Mouse (Mus musculus) neural tube, embryonic 11.5 days (tissue): ENCODE data around the gene Cd63. TPM values are rescaled to one million over a fixed set of nuclear protein-coding genes. Genes with fewer than 3 reads are reported as not detected.

Experiments
- ATAC-seq: fragments of 200-750 bp; cut with Nextera tagmentation; 2 replicates; pipeline ENCODE4 v1.8.0; 2017; ENCODE audit warnings: moderate number of reproducible peaks, mild to moderate bottlenecking, moderate TSS enrichment, moderate library complexity; ENCODE audit not compliant: insufficient read depth, low FRiP score, low TSS enrichment
- DNase-seq: peaks from one replicate; pipeline ENCODE4 v3.0.0-alpha.2; 2015; ENCODE audit warnings: low spot score
- H3K27ac ChIP-seq: fragments of 300-500 bp; sonication (generic); 2 replicates; pipeline ENCODE4 v1.5.1; 2014; ENCODE audit warnings: low read depth, mild to moderate bottlenecking, low read length
- H3K27me3 ChIP-seq: fragments of 300-500 bp; sonication (generic); 2 replicates; pipeline ENCODE4 v1.6.1; 2014; ENCODE audit warnings: mild to moderate bottlenecking, low read length, mixed read lengths; ENCODE audit not compliant: control insufficient read depth, insufficient read depth
- H3K36me3 ChIP-seq: fragments of 300-500 bp; sonication (generic); 2 replicates; pipeline ENCODE4 v1.6.1; 2014; ENCODE audit warnings: mild to moderate bottlenecking, low read length, moderate library complexity, mixed read lengths; ENCODE audit not compliant: control insufficient read depth, insufficient read depth
- H3K4me1 ChIP-seq: fragments of 300-500 bp; sonication (generic); 2 replicates; pipeline ENCODE4 v1.6.1; 2014; ENCODE audit warnings: low read length, mixed read lengths; ENCODE audit not compliant: control insufficient read depth, insufficient read depth
- H3K4me2 ChIP-seq: fragments of 300-500 bp; sonication (generic); 2 replicates; pipeline ENCODE4 v1.6.1; 2014; ENCODE audit warnings: low read depth, mild to moderate bottlenecking, moderate library complexity
- H3K4me3 ChIP-seq: fragments of 300-500 bp; sonication (generic); 2 replicates; pipeline ENCODE4 v1.5.1; 2014; ENCODE audit warnings: low read depth, low read length
- H3K9ac ChIP-seq: fragments of 300-500 bp; sonication (generic); 2 replicates; pipeline ENCODE4 v1.6.1; 2014; ENCODE audit warnings: mild to moderate bottlenecking, low read length
- H3K9me3 ChIP-seq: fragments of 300-500 bp; sonication (generic); 2 replicates; pipeline ENCODE4 v1.6.1; 2016; ENCODE audit warnings: low read length; ENCODE audit not compliant: control insufficient read depth
- WGBS: fragments of 180-500 bp; shearing (Covaris S2); extraction: QIAGEN DNeasy Blood & Tissue Kit; methylation state at CpG from one replicate; pipeline ENCODE4 v1.1.7; 2014; 5-methylcytosine and 5-hydroxymethylcytosine counted together
- polyA plus RNA-seq: library from polyadenylated mRNA; unstranded; fragments of >200 nt; fragmentation: Nextera tagmentation; extraction: Ambion mirVana; gene quantifications from 2 replicates; pipeline ENCODE4 v1.2.1, GENCODE M21; 2014

Gene Cd63
- polyA plus RNA-seq: 192 and 208 TPM in 2 replicates

DNA sequence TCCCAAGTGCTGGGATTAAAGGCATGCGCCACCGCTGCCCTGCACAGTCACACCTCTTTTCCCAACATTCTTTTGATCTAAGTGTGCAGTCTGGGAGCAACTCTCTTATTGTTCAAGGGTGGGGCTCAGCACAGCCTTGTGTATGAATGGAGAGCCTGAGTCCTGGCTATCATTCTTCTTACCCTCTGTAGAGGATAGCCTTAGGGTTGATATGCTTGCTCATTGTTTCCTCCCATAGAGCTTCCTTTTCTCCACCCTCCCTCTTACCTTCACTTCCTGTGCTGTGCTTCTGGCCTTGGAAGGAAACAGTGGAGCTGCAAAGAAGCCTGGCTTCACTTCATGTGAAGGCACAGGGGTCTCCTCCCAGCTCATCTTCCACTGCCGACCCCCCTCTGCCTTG, at the start of gene Cd63:
Cd63 (plus strand) TSS at position 292 of the 400 bp plus-strand sequence.
- no peak within 1 kb of the TSS for H3K9ac ChIP-seq
- peaks cover 2% of the 10 kb centered on the region; the same call in 1 of the 2 replicates for H3K4me1 ChIP-seq
- H3K4me3 ChIP-seq: no peak within 1 kb of the TSS
- 90% methylated on average over 3 of the region's 3 CpGs for WGBS
- no peaks in the 10 kb centered on the region for H3K9me3 ChIP-seq
- no peak for DNase-seq
- ATAC-seq: no peak
- H3K36me3 ChIP-seq: no peaks in the 10 kb centered on the region
- H3K27me3 ChIP-seq: peaks cover 7% of the 10 kb centered on the region
- H3K4me2 ChIP-seq: no peak within 1 kb of the TSS
- no peak within 1 kb of the TSS for H3K27ac ChIP-seq

DNA sequence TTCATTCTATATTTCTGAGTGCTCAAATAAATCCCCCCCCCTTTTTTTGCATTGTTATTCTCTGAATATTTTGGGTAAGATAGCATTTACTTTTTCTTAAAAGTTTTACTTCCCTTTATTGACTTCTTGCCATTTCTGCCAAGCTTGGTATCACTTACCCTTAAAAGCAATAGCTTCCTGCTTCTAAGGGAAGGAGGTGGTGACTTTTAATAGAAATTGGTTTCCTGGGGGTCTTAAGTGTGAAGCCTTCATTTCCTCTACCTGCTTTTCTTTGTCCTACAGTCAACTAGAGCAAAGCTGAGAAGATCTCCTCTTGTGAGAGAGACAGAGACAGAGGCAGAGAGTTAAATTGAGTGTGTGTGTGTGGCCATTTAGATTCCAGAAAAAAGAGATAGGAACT, 39.6 kb upstream of the Cd63 start:
- DNase-seq (no peak), ATAC-seq (no peak)
- Histone ChIP-seq H3K9ac (no peak overlapping the region), H3K4me2 (no peak overlapping the region), H3K4me3 (no peak overlapping the region), H3K9me3 (no peaks in the 10 kb centered on the region), H3K4me1 (no peaks in the 10 kb centered on the region), H3K36me3 (no peaks in the 10 kb centered on the region), H3K27ac (no peak overlapping the region), H3K27me3 (no peaks in the 10 kb centered on the region)

DNA sequence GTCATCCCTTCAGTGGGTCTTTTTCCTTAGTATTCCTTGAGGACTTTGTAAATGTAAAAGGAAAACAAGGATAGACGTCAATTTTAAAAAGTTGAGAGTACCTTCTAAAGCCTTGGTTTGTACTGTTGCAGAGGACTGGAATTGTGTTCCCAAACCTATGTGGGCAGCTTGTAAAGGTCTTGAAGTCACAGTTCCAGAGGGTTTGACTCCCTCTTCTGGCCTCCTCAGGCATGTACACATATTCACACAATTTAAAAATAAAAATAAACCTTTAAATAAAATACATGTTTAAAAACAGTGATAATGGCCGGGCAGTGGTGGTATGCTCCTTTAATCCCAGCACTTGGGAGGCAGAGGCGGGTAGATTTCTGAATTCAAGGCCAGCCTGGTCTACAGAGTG, 34.7 kb upstream of the Cd63 start:
- Histone ChIP-seq H3K36me3 (no peaks in the 10 kb centered on the region), H3K27me3 (no peaks in the 10 kb centered on the region)

DNA sequence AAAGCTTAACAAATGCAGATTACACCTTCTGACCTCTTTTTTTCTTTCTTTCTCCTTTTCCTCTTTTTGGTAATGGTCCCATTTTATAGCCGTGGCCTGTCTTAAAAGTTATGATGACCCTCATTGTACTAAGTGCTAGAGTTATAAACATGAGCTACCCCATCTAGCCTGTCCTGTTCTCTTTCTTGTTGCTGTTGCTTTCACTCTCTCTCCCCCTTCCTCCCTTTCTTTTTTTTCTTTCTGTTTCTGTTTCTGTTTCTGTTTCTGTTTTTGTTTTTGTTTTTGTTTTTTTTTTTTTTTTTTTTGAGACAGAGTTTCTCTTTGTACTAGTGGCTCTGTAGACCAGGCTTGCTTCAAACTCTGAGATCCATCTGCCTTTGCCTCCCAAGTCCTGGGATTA, 34.3 kb upstream of the Cd63 start:
- no peak for DNase-seq
- H3K36me3 ChIP-seq: no peaks in the 10 kb centered on the region
- 79% methylated on average over 1 of the region's 1 CpGs for WGBS
- no peak for ATAC-seq
- H3K27me3 ChIP-seq: no peaks in the 10 kb centered on the region
- no peaks in the 10 kb centered on the region for H3K4me1 ChIP-seq
- no peak overlapping the region for H3K4me3 ChIP-seq
- H3K9me3 ChIP-seq: no peaks in the 10 kb centered on the region
- H3K27ac ChIP-seq: no peak overlapping the region
- H3K9ac ChIP-seq: no peak overlapping the region
- H3K4me2 ChIP-seq: no peak overlapping the region

More for the DNA sequence above, 34.7 kb upstream of the Cd63 start:
- Histone ChIP-seq H3K27ac (no peak overlapping the region), H3K9ac (no peak overlapping the region), H3K4me1 (no peaks in the 10 kb centered on the region), H3K4me3 (no peak overlapping the region), H3K4me2 (no peak overlapping the region), H3K9me3 (no peaks in the 10 kb centered on the region)
- WGBS: 88% methylated on average over 3 of the region's 3 CpGs
- ATAC-seq (no peak), DNase-seq (no peak)

DNA sequence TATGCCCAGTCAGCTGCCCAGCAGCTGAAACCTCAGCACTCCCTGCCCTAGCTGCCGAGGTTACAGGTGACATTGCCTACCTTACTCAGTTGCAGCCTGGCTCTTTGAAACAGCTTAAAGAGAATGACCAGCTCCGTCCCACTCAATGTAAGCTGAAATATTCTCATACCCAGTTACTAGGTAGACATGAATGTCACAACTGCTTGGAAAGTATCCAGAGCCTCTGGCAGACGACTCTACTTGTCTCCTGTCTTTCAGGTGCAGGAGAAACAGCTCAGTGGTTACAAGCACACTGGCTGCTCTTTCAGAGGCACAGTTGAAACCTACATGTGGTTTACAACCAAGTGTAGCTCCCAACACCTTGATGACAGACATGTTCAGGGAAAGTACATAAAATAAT, 30.4 kb upstream of the Cd63 start:
- Histone ChIP-seq H3K4me1 (no peaks in the 10 kb centered on the region), H3K4me3 (no peak overlapping the region), H3K27ac (no peak overlapping the region), H3K27me3 (no peaks in the 10 kb centered on the region), H3K9ac (no peak overlapping the region), H3K4me2 (no peak overlapping the region), H3K36me3 (0 out of 2 replicates have a peak, but pooled peaks cover 7% of the 10 kb centered on the region), H3K9me3 (no peaks in the 10 kb centered on the region)
- ATAC-seq (no peak), DNase-seq (no peak)
- whole genome bisulfite sequencing: 87% methylated on average over 3 of the region's 3 CpGs

DNA sequence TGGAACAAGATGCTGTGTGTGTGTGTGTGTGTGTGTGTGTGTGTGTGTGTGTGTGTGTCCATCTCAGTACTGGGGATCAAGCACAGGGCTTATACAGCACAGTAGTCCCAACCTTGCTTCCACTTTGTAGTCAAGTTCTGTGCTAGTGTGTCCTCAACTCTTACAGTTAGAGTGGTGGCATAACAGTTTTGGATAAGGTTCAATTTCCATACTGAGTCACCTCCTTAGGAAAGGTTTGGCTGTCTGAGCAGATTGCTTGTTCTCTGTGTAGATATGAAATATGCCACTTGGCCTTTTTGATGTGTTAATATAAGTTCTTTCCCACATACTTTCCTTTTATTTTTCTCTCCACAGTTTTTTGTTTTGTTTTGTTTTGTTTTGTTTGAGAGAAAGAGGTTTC, 22.5 kb upstream of the Cd63 start:
- Histone ChIP-seq H3K9ac (no peak overlapping the region), H3K4me3 (no peak overlapping the region), H3K9me3 (no peaks in the 10 kb centered on the region), H3K27ac (no peak overlapping the region), H3K27me3 (no peaks in the 10 kb centered on the region), H3K4me2 (no peak overlapping the region), H3K4me1 (no peaks in the 10 kb centered on the region), H3K36me3 (peaks cover 5% of the 10 kb centered on the region; the same call in 1 of the 2 replicates)
- no peak for ATAC-seq
- no peak for DNase-seq

DNA sequence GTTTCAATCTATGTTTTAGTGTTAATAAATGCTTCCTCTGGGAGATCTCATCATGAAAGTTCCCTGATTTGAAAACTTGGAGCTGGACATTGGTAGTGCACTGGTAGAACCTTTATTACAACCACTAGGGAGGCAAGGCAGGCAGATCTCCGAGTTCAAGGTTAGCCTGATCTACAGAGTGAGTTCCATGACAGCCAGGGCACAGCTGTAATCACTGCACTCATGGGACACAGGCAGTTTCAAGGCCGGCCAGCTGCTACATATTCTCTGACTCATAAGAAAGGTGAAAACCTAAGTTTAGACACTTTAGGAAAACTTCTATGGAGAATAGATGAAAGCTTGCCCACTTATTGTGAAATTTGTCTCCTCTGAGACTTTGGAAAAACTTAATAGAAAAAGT, 22.0 kb upstream of the Cd63 start:
- H3K27ac ChIP-seq: no peak overlapping the region
- 83% methylated on average over 2 of the region's 2 CpGs for WGBS

DNA sequence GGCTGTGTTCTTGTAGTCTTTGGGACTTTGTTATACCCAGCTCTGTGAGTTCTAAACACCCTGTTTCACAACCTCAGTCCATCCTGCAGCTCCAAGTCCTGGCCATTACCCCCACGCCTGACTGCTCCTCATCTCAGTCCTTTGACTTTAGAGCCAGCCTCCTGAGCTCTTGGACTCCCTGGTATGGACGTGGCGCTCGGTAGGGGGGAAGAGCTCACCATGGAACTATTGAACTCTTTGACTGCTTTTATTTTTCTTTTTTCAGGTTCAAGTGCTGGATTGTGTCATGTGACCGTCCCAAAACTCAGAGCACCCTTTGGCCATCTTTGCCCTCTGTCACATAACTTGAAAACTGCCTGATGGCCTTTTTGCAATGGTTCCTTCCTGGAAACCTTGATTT, 18.7 kb upstream of the Cd63 start:
- Histone ChIP-seq H3K4me3 (no peak overlapping the region), H3K4me2 (no peak overlapping the region), H3K36me3 (peaks cover 16% of the 10 kb centered on the region), H3K27ac (no peak overlapping the region), H3K9me3 (no peaks in the 10 kb centered on the region), H3K9ac (no peak overlapping the region), H3K4me1 (no peaks in the 10 kb centered on the region), H3K27me3 (no peaks in the 10 kb centered on the region)
- ATAC-seq: no peak
- 86% methylated on average over 5 of the region's 5 CpGs for WGBS
- no peak for DNase-seq

More for the DNA sequence above, 22.0 kb upstream of the Cd63 start:
- Histone ChIP-seq H3K9ac (no peak overlapping the region), H3K36me3 (peaks cover 6% of the 10 kb centered on the region; the same call in 1 of the 2 replicates), H3K4me2 (no peak overlapping the region), H3K27me3 (no peaks in the 10 kb centered on the region), H3K4me3 (no peak overlapping the region), H3K9me3 (no peaks in the 10 kb centered on the region), H3K4me1 (no peaks in the 10 kb centered on the region)
- ATAC-seq (no peak), DNase-seq (no peak)

DNA sequence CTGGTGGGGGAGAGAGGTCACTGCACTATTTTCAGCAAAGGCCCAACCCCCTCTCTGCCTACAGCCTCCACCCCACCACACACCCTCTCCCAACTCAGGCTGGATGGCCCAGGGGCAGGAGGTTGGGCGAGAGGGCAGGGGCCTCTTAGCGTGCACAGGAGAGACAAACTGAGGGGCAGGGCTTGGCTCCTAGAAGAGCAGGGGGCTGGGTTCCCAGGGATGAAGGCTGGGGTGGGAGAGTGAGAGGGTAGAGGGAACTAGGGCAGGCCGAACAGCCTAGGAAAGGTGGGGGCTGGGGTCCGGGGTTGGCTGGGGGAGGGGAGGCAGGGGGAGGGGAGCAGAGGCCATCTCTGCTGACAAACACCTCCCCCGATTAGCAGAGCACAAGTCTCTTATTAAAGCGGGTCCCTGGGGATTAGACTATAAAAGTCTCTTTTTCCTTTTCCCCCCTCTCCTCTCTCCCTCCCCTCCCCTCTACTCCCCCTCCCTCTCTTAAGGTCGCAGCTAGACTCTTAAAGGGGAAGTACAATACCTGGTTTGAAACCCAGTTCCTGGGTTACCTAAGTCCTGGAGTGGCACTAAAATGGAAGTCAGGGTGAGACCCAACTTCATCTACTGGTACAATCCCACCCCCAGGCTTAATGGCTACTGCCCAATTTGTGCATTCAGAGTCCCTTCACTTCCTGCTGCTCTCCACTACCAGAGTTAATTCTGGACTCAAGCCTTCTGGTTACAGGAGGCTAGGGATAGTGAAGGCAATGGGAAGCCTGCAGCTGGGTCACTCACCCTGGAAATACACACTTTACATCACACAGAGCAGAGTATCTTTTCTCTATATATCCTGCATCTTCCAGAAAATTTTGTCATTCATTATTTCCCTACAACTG, 11.6 kb upstream of the Cd63 start:
- peaks cover 14% of the 10 kb centered on the region for H3K4me1 ChIP-seq
- H3K27ac ChIP-seq: peak overlapping the region; percentile 95
- H3K4me3 ChIP-seq: peak overlapping the region; percentile 80
- H3K9ac ChIP-seq: peak overlapping the region; percentile 53
- H3K36me3 ChIP-seq: peaks cover 10% of the 10 kb centered on the region
- ATAC-seq (peak; percentile 43), DNase-seq (peak; percentile 59)
- H3K9me3 ChIP-seq: no peaks in the 10 kb centered on the region
- peak overlapping the region; percentile 68 for H3K4me2 ChIP-seq
- 2% methylated on average over 7 of the region's 7 CpGs for WGBS
- H3K27me3 ChIP-seq: no peaks in the 10 kb centered on the region
